Mouse (Mus musculus) spleen, adult 2 months (tissue): ENCODE measurements around the gene Cmya5. TPM values are rescaled to one million over a fixed set of nuclear protein-coding genes. Genes with fewer than 3 reads are reported as not detected.
A peak's percentile ranks its signal among the peaks of the same experiment; 100 is the strongest.
"Not testable (repeated sequence)": the region's sequence is repeated elsewhere in the genome, so short reads cannot be mapped to it uniquely, and the experiment has no call there.

Source experiments
- DNase-seq, 2 experiments: peaks; one replicate each; pipeline versions ENCODE4 v3.0.0 to v3.0.0-alpha.2; 2012 to 2021; ENCODE audit warnings: low spot score in 2 of 2, low read depth in 1 of 2
- H3K27ac ChIP-seq: fragments of 200-500 bp; 2 replicates; pipeline ENCODE4 v1.5.1; 2012; ENCODE audit warnings: low read length, inconsistent platforms; ENCODE audit not compliant: insufficient read depth
- H3K27me3 ChIP-seq: fragments of 200-500 bp; 2 replicates; pipeline ENCODE4 v1.6.1; 2012; ENCODE audit warnings: mild to moderate bottlenecking, moderate library complexity, low read length, inconsistent platforms; ENCODE audit not compliant: control insufficient read depth, insufficient read depth
- H3K36me3 ChIP-seq: fragments of 200-500 bp; 2 replicates; pipeline ENCODE4 v1.6.1; 2012; ENCODE audit warnings: mild to moderate bottlenecking, low read length, inconsistent platforms; ENCODE audit not compliant: control insufficient read depth, insufficient read depth
- H3K4me1 ChIP-seq: fragments of 200-500 bp; 2 replicates; pipeline ENCODE4 v1.6.1; 2011; ENCODE audit warnings: inconsistent platforms; ENCODE audit not compliant: control insufficient read depth, insufficient read depth, insufficient read length
- H3K4me3 ChIP-seq: fragments of 200-500 bp; 2 replicates; pipeline ENCODE4 v1.5.1; 2011; ENCODE audit warnings: mild to moderate bottlenecking, inconsistent platforms; ENCODE audit not compliant: insufficient read depth, insufficient read length; ENCODE audit errors: extremely low read depth
- CTCF ChIP-seq: fragments of 200-500 bp; IDR thresholded peaks from 2 replicates; pipeline ENCODE4 v1.5.1; 2011; ENCODE audit warnings: mild to moderate bottlenecking, inconsistent platforms; ENCODE audit not compliant: insufficient read depth, insufficient read length, insufficient replicate concordance; ENCODE audit errors: extremely low read depth
- POLR2A ChIP-seq: fragments of 200-500 bp; IDR thresholded peaks from 2 replicates; pipeline ENCODE4 v1.6.1; 2011; ENCODE audit warnings: low read depth, low read length, inconsistent platforms
- WGBS: fragments of 180-500 bp; shearing (Covaris S2); methylation state at CpG from one replicate; pipeline ENCODE4 v1.1.7; 2018; 5-methylcytosine and 5-hydroxymethylcytosine counted together
- polyA plus RNA-seq: library from polyadenylated mRNA; depleted of rRNA; stranded (reverse); fragments of >200 nt; gene quantifications from 2 replicates; pipeline ENCODE4 v1.2.3, GENCODE M21; 2012

The Cmya5 gene
- polyA plus RNA-seq, 1 experiment: 0.13 TPM

DNA sequence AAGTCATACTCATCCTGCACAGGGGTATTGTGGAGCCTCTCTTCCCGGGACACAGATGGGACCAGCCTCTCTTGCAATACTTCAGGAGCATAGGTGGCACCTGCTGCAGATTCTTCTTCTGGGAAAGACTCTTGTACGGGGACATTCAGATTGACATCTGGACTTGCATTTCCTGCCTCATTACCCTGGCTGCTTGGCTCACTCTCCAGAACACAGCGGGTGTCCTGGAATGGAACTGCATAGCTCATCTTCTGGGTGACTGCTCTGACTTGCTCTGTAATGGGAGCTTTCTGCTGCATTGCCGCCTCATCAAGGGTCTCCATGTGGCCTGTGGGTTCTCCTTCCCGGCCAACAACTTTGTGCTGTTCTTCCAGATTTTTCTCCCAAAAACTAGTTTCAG, 55.0 kb downstream of the Cmya5 start:
- Histone ChIP-seq H3K4me1 (peaks cover 16% of the 10 kb centered on the region), H3K4me3 (no peak overlapping the region), H3K27me3 (no peaks in the 10 kb centered on the region), H3K27ac (no peak overlapping the region), H3K36me3 (no peaks in the 10 kb centered on the region)
- TF ChIP-seq POLR2A (no peak), CTCF (no peak)
- 88% methylated on average over 5 of the region's 5 CpGs for WGBS
- DNase-seq: no peak

DNA sequence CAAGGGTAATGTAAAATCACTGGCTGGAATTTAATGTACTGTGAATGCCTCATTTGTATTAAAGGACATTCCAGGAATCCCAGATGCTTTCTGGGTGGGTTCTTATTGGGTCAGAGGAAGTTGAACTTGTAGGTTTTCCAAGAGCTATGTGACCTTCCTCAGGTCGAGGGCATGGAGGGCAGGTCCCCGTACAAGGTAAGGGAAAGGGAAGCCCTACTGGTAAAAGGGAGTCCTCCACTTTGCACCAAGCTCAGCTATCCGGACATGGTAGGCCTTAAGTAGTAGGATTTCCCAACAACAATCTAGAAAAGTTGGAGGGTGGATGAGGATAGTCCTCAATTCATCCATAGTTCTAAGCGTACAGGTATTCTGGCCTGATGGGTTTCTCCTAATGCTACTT, 58.8 kb downstream of the Cmya5 start:
- TF ChIP-seq POLR2A (no peak), CTCF (no peak)
- Histone ChIP-seq H3K4me3 (no peak overlapping the region), H3K36me3 (no peaks in the 10 kb centered on the region), H3K27ac (no peak overlapping the region), H3K4me1 (no peaks in the 10 kb centered on the region), H3K27me3 (no peaks in the 10 kb centered on the region)
- WGBS: 90% methylated on average over 4 of the region's 4 CpGs
- DNase-seq: no peak

DNA sequence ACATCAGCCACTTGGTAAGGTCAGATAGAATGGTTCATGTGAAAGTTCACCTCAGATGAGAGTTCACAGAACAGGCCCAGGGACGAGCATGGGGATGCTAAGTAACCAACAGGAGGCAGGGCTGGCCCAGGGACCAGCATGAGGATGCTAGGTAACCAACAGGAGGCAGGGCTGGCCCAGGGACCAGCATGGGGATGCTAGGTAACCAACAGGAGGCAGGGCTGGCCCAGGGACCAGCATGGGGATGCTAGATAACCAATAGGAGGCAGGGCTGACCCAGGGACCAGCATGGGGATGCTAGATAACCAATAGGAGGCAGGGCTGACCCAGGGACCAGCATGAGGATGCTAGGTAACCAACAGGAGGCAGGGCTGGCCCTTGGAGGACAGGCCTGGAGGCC, 62.2 kb downstream of the Cmya5 start:
- not testable (repeated sequence) for H3K4me3 ChIP-seq, H3K36me3 ChIP-seq, H3K27ac ChIP-seq, H3K4me1 ChIP-seq, H3K27me3 ChIP-seq, DNase-seq
- 83% methylated on average over 1 of the region's 1 CpGs for WGBS

DNA sequence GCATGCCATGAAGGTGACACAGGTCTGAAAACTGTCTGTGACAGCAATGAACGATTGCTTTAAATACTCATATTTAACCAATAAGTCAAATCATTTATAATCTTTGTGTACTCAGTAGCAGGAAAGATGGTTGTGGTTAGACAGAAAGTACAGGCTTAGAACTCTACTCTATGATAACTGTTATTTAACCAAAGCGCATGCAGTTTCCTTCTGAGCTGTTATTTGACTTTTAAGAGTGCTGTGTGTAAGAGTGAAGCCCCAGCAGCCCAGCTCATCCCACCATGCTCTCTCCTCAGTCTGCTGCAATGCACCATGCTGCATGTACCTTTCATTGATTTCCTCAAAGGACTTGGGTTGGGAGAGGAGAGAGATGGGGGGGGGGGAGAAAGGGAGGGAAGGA, 63.7 kb downstream of the Cmya5 start:
- no peak overlapping the region for H3K4me3 ChIP-seq
- TF ChIP-seq CTCF (no peak), POLR2A (no peak)
- H3K36me3 ChIP-seq: no peaks in the 10 kb centered on the region
- DNase-seq: no peak
- no peak overlapping the region for H3K27ac ChIP-seq
- no peaks in the 10 kb centered on the region for H3K4me1 ChIP-seq
- 73% methylated on average over 2 of the region's 2 CpGs for WGBS
- no peaks in the 10 kb centered on the region for H3K27me3 ChIP-seq

DNA sequence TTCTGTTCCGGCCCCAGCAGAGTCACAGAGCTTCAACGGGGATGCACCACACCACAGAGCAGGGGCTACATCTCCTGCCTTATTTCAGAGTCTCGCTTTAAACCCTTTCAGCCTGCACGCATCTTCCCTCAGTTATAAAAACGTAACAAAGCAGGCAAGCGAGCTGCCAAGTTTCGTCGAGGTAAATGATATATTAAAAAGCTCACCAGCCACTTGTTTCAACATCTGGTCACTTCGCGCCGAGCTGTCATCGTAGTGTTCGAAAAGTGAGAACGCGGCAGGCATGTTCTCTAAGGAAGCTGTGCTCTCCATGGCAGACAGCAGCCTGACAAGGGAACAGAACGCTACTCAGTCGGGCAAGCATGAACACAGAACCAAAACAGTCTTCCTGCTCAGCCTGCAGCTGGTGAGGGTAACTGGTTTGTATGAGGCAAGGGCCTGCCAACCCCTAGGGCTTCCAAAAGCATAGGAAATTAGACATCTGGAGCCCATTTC, 70.3 kb downstream of the Cmya5 start:
- TF ChIP-seq CTCF: no peak
- no peak for TF ChIP-seq POLR2A
- 0 out of 2 replicates have a peak overlapping the region, but pooled peaks have one; percentile 17 for H3K27ac ChIP-seq
- no peak for DNase-seq
- H3K27me3 ChIP-seq: no peaks in the 10 kb centered on the region
- 57% methylated on average over 17 of the region's 17 CpGs for WGBS
- H3K4me1 ChIP-seq: no peaks in the 10 kb centered on the region; the same call in 1 of the 2 replicates
- H3K36me3 ChIP-seq: no peaks in the 10 kb centered on the region
- H3K4me3 ChIP-seq: no peak overlapping the region

DNA sequence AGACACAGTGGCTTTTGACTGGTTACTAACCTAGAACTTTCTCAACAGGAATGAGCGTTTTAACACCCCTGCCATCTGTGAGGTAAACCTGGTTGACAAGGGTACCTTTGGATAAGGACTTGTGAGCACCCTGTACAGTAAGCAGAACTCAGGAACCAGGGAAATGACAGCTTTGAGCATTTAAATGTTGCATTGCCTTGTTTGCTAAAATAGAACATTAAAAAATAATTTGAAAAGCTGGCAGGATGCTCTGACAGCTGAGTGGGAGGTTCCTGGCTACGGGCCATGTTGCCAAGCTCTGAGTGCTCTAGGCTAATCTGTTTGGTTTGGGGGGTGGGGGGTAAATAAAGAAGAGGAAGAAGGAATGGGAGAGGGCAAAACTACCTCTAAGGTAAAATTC, 70.9 kb downstream of the Cmya5 start:
- Histone ChIP-seq H3K27ac (no peak overlapping the region), H3K4me3 (no peak overlapping the region), H3K27me3 (no peaks in the 10 kb centered on the region), H3K36me3 (no peaks in the 10 kb centered on the region), H3K4me1 (no peaks in the 10 kb centered on the region; the same call in 1 of the 2 replicates)
- no peak for DNase-seq
- no peak for TF ChIP-seq POLR2A
- no peak for TF ChIP-seq CTCF
- WGBS: 32% methylated on average over 2 of the region's 2 CpGs

DNA sequence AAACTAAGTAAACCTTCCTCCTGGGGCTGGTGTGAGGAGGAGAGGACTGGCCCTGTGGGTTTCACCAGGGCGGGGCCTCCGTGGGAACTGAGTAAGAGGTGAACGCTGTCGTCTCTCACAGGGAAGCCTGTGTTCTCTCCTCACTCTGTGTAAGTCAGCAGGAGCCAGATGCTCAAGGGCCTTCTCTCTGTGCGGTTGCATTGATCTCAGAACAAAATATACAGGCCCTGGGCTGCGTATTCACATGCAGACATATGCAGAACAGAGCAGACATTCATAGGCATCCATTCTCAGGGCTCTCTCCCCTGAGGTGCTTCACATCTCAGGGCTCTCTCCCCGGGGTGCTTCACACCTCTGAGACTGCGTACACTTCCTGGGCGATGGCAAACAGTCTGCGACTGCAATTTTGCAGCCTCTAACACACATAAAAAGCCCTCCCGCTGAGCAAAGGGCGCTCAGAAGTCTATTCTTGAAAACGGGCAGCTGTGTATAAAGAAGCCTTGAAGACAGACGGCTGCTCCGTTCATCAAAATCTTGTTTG, 71.6 kb downstream of the Cmya5 start:
- no peak overlapping the region for H3K4me3 ChIP-seq

More for the DNA sequence above, 71.6 kb downstream of the Cmya5 start:
- no peaks in the 10 kb centered on the region; the same call in 1 of the 2 replicates for H3K4me1 ChIP-seq
- H3K27me3 ChIP-seq: no peaks in the 10 kb centered on the region
- peak overlapping the region; percentile 58; the same call in 1 of the 2 replicates for H3K27ac ChIP-seq
- H3K36me3 ChIP-seq: no peaks in the 10 kb centered on the region
- DNase-seq: no peak
- TF ChIP-seq CTCF (no peak), POLR2A (no peak)
- 58% methylated on average over 15 of the region's 15 CpGs for WGBS
